15 mouse cellular contexts compared by ENCODE assay signal in the genomic region with DNA sequence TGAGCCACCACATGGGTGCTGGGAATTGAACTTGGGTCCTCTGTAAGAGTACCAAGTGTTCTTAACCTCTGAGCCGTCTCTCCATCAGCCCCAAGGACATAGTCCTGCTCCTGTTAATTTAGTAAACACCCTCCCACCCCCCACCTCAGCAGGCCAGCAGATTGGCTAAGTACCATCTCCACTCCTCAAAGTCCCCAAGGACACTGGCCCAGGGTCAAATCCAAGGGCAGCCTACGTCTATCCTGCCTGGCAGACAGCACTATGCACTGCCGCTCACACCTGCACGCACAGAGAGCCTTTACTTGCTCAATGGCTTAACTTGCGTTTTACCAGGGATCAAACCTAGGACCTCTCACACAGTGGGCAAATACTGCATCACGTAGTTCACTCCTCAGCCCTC. TPM values are rescaled to one million over a fixed set of nuclear protein-coding genes. Genes with fewer than 3 reads are reported as not detected.
DNase-seq lines count a peak whose midpoint lies in the region.
"Had no signal": no experiment of that assay in that cellular context is flagged by ENCODE, and none has a peak within 500 bp of the region (broad histone marks: within the 10 kb centered on the region; RNA-seq: fewer than 3 reads in every experiment).

No protein-coding gene starts in this region.

- DNase-seq in adrenal gland, adult 8-10 months, result peak; percentile 63
- DNase-seq in adrenal gland, postnatal 25 days, result no peak
- DNase-seq in ovary, postnatal 36 days (ENCODE audit: low spot score), result peak; percentile 35
- DNase-seq in ovary, postnatal 10 days (ENCODE audit: low spot score), result no peak
- peak; percentile 46 for DNase-seq in ZHBTc4 (ENCODE audit: low read depth, low spot score)
- DNase-seq in thymus, postnatal 14 days, result no peak
- no peak for DNase-seq in right cerebral cortex, postnatal 10 days (ENCODE audit: low spot score in 2 of 2)
- DNase-seq: cerebellum, adult 2 months; cerebellum, postnatal 10 days; embryo, embryonic 11 days; gastrocnemius, postnatal 36 days; heart, adult 11 months; heart, postnatal 10 days; heart, postnatal 4 days had no signal

RNA-seq across cellular contexts. Expression of a gene that starts 9.7 kb away (rescaled TPM):
- 10 to 100 TPM; 41.8 to 74.3 (median 57.3) TPM for total RNA-seq in adrenal gland, adult 8-10 months (2022)
- total RNA-seq in adrenal gland, postnatal 25 days (2021), result 24.8 and 42.0 TPM in 2 replicates

RNA-seq across cellular contexts. Expression of a gene that starts 46.7 kb away (rescaled TPM):
- total RNA-seq in adrenal gland, adult 8-10 months (2022), result 1 to 10 TPM; 1.4 to 3.1 (median 2.1) TPM
- 2.2 and 2.8 TPM in 2 replicates for total RNA-seq in adrenal gland, postnatal 25 days (2021)
- total RNA-seq: common myeloid progenitor, adult 5-6 weeks had no signal

Comparison
In these comparisons a context has a peak if more than half of its experiments do, and no peak if none do; other contexts are left out.
1. DNase-seq: peak in adrenal gland, adult 8-10 months (single experiment), ovary, postnatal 36 days (single experiment) and ZHBTc4 (single experiment); none in adrenal gland, postnatal 25 days (single experiment), ovary, postnatal 10 days (single experiment), thymus, postnatal 14 days (single experiment) and right cerebral cortex, postnatal 10 days (0 of 2).